Mouse (Mus musculus) kidney, adult 2 months (tissue): ENCODE measurements at regions not wholly inside any gene's neighbourhood (a gene's known extent, or its start where the extent isn't known, plus 50 kb on each side); places are given as distances from the start of the nearest gene placed in this dataset.

Experiments used
- CTCF ChIP-seq: fragments of 200-500 bp; conservative IDR thresholded peaks from 2 replicates; pipeline ENCODE4 v1.5.1; 2011; ENCODE audit warnings: low read depth, mild to moderate bottlenecking, control low read depth, low read length, moderate library complexity, mixed read lengths; ENCODE audit not compliant: insufficient read depth, insufficient read length
- POLR2A ChIP-seq: fragments of 200-500 bp; IDR thresholded peaks from one replicate; pipeline ENCODE4 v1.6.1; 2011; ENCODE audit warnings: low read depth, low read length, control low read depth

DNA sequence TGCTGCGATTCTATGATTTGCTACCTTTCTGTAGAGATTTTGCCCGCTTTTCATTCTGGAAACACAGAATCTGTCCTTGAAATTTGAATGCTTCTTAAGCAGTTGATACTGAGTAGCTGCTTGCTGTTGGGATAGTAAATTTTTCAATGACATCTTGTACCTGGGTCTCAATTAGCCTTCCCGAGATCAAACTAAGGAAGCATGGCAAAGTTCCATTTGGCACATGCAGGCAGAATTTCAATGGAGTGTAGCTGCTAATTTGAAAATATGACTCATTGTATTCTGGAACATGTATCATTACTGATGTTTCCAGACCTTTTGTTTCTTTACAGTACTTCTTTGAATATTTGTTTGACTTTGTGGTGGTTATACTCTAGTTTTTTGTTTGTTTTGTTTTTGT lies 245.9 kb upstream of the Ppfia2 start:
- TF ChIP-seq CTCF: no peak
- no peak for TF ChIP-seq POLR2A
